Mouse (Mus musculus) left cerebral cortex, postnatal 10 days (tissue): ENCODE results near the gene Gmeb2. TPM values are rescaled to one million over a fixed set of nuclear protein-coding genes. Genes with fewer than 3 reads are reported as not detected.

ENCODE experiments used
- DNase-seq, 2 experiments: peaks; one replicate each; pipeline ENCODE4 v3.0.0; 2021 to 2022; ENCODE audit warnings: low spot score in 2 of 2, mixed read lengths in 1 of 2; ENCODE audit errors: extremely low spot score in 1 of 2
- intact Hi-C: fragments of 180-260 bp; cut with DNase I; formaldehyde crosslinking; loops from one replicate; pipeline ENCODE4 v1.15.1; 2025
- total RNA-seq, 2 experiments: library from RNA; stranded (reverse); gene quantifications; 2 replicates each; pipeline ENCODE4 v1.2.3; 2021

Gene Gmeb2
- 10 to 100 TPM; 15.5 to 17.6 TPM for total RNA-seq

DNA sequence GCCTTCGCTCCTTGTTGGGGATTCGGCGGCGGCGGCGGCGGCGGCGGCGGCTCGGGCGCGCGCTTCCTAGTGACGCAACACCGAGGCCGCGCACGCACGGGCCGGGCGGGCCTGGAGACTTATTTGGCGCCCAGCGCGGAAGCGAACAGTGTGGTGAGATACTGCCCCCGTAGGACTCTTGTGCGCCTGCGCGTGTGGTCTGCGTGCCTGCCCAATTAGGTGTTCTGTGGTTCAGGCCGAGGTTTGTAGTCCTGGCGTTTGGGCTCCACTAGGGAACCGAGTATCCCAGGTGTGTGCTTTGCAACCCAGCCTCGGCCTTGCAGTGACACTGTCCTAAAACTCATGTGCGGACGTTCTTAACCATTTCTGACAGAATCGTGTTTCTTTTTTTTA is at the start of gene Gmeb2:
TSS of gene Gmeb2 (minus strand) at position 78 of the 393 bp plus-strand sequence.
- peak; percentile 93 to 95 for DNase-seq
- intact Hi-C loops: loop anchor here (5.0 kb wide), 1 partner anchor 101 kb away; the partner anchor contains the start of gene Ppdpf

DNA sequence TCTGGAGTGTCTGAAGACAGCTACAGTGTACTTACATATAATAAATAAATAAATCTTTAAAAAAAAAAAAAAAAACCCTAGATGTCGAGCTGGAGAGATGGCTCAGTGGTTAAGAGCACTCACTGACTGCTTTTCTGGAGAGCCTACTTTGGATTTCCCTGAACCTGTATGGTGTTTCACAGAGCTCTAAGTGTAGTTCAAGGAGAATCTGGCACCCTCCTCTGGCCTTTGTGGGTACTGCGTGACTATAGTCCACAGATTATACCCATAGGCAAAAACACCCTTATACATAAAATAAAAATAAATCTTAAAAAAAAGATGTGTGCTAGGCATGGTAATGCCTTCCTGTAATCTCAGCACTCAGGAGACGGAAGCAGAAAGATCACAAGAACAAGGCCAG is 46.2 kb upstream of the Gmeb2 start:
- DNase-seq: peak; percentile 59 to 65
- intact Hi-C loops: loop anchor here (5.0 kb wide), 1 partner anchor 147 kb away; the partner anchor contains the start of gene Ppdpf

DNA sequence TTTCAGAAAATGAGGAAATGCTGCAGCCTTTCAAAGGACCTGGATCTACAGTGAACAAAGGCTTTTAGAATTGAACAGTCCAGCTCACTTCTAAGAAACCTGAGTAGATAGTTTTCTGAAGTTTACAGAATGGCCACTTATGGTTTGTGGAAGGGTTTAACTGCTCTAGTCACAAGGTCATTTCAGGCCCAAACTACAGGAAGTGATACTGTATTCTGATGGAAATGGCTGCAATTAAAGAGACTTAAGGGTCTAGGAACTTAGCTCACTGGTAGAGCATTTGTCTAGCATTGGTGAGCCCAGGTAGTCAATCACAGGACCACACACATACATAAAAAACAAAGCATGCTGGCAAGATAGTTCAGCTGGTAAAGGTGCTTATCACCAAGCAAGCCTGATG is 44.7 kb upstream of the Gmeb2 start:
- intact Hi-C loops: loop anchor here (5.0 kb wide), 1 partner anchor 145 kb away; the partner anchor contains the start of gene Ppdpf
- DNase-seq: no peak

DNA sequence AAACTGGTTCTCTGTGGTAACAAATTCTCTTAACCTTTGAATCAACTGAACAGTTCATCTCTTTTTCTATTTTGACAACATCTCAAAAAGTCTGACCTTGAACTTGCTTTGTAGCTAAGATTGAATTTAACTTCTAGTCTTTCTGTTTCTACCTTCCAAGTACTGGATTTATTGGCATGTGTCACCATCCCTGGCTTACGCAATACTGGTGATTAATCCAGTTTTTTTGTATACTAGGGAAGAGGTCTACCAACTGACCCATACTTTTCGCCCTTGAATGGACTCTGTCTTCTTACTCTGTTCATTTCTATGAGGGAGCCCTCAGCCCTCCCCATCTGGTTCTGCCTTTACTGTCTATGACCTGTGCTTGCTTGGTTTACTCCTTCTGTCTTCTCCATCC is 38.3 kb upstream of the Gmeb2 start:
- no peak for DNase-seq
- intact Hi-C loops: no loop called here

DNA sequence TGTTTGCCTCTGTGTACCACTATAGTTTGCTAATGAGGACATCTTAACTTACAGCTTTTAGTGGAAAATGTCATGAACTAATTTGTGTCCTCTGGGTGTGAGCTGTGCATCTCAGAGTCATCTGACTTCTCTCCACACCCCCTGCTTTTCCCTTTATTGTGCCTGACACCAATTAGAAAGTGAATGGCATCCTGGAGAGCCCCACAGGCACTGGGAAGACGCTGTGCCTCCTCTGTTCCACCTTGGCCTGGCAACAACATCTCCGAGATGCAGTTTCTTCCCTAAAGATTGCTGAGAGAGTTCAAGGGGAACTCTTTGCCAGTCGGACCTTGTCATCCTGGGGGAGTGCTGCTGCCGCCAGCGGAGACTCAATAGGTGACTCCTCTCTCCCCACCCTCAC is 34.3 kb upstream of the Gmeb2 start:
- intact Hi-C loops: no loop called here
- DNase-seq: no peak

DNA sequence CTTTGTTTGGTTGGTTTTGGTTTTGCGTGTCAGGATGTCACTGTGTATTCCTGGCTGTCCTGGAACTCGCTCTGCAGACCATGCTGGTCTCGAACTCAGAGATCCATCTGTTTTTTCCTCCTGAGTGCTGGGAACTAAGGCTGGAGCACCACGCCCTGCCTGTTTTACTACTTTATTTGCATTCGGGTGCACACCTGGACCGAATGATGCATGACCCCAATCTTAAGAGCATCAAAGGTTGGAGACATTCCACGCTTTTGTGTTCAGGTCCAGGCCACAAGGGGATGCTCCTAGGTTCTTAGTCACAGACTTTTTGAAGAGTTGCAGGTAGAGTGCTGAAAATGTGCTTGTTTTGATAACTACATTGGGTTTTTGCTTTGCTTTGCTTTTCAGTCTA is 32.3 kb upstream of the Gmeb2 start:
- intact Hi-C loops: no loop called here
- DNase-seq: no peak

DNA sequence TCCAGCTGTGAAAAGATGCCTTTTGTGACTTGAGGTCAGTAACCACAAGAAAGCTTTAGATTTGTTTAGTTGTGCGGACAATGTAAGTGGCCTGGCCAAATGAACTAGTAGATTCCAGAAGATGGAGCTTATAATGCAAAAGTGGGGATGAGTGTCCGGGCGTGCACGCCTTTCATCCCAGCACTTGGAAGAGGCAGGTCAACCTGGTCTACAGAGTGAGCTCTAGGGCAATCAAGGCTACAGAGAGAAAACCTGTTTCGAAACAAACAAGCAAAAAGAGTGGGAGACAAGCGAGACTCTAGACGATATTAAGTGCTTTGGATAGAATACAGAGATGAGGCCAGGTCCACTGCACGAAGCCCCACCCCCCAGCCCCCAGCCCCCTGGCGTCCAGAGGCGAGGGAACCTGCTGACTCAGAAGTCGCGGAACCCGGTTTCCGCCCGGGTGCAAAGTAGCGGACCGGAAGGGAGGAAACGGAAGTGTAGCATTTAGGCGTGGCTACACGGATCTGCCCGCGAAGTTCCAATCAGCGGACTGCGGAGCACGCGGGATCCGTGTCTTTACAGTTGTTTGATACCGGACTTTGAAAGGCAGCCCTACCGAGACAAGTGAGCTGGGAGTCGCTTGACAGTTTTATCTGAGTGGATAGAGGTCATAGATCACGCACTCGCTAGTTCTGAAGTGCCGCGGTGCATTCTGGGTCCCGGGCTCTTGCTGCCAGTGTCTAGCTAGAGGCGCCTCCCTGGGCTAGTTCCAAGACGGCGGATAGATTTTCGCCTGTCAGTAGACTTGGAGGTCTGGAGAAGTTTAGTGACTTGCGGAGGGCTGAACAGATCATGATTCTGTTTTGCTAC is 31.6 kb upstream of the Gmeb2 start, which contains the start of gene Rtel1:
TSS of gene Rtel1 (plus strand) at position 492 of the 855 bp plus-strand sequence.
- intact Hi-C loops: no loop called here
- DNase-seq: peak; percentile 81 to 89

DNA sequence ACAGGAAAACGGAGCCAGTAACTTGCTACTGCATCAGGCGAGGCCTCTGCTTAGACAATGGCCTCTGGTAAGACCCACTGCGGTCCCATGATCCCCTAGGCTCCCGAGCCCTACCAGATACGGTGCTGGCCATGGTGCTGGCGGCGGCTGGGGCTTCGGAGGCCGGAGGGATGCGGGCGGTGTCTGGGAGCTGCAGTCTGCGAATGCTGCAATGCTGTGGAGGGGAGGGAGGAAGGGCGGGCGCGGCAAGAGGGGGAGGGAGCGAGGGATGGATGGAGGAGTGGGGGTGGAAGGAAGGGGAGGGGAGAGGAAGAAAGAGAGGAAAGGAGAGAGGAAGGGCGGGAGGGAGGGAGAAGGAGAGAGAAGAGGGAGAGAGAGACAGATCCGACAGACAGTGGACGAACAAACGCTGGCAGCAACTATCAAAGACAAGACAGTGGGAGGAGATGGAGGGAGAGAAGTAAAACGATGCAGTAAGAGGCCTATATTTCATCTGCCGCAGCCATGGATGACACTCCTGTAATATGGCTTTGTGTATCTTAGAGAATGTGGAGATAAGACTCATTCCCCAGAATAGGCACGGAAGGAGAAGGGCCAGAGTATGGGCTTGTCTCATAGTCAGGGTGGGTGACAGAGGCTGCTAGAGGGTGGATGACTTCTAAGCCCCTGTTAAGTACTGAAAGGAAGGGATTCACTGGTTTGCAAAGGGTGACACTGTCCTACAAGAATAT is 26.4 kb upstream of the Gmeb2 start, which contains the start of gene Stmn3:
TSS of gene Stmn3 (minus strand) at position 421 of the 731 bp plus-strand sequence.
- intact Hi-C loops: no loop called here

DNA sequence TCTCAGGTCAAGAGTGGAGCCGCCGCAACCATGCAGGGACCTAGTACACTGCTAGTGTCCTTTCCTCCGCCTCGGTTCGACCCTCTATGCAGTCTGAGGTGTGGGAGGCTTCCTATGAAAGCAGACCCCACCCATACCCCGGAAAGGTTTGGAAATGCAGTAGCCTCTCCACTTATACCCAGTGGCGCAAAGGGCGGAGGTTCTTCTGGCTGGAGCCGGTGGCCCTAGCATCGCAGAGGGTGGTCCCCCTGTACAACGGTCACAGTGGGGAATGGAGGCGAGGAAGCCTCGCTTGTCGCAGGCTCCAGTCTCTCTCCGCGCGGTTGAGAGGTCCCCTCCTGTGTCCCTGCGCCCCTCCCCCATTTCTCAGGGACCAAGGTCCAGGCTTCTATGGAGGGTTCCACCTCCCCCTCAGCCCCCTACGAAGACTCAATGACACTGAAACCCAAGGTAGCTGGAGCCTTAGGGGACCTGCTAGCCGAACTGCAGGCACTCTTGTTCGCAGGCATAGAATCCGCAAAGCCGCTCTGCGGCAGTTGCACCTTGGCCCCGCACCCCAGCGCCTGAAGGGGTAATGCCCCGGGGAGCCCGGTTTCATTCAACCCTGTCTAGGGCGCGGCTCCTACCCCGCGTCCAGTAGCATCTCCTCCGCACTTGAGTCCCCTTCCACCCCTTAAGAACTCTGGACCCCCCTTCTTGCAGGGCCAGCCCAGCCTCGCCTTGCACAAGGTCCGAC is 25.7 kb upstream of the Gmeb2 start:
- intact Hi-C loops: no loop called here
- DNase-seq: peak in 1 of 2 experiments; percentile 58

More for the DNA sequence above, 26.4 kb upstream of the Gmeb2 start, which contains the start of gene Stmn3:
- peak; percentile 66 to 89 for DNase-seq

DNA sequence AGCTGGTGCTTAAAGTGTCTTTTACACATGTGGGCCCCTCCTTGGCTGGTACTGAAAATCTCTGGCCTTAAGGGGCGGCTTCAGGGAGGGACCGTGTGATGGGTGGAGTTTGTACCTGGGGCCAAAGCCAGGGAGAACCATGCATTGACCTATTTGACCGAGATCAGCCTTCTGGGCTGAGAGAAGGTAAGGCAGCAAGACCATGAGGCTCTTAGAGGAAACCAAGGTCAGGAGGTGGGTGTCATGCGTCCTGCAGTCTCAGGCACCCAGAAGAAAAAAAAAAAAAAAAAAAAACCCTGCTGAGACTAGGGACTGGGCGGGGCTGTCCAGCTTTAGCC is 25.1 kb upstream of the Gmeb2 start:
- no peak for DNase-seq
- intact Hi-C loops: no loop called here

DNA sequence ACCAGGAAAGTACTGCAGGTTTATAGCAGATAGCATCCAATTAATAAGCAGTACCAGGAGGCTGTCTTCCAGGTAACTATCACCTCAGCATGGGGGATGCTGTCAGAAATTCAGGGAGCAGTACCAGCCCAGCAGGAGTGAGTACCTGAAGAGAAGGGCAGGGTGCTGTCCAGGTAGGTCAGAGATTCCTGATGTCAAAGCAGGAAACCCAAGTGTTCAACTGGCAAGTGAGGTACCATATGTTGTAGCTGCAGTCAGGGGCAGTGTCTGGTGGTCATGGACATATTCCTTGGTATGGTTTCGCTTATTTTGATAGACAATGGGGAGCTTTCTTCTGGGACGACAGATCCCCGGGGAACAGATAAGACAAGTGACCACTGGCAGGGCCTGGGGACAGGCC is 24.6 kb upstream of the Gmeb2 start:
- intact Hi-C loops: no loop called here
- no peak for DNase-seq

DNA sequence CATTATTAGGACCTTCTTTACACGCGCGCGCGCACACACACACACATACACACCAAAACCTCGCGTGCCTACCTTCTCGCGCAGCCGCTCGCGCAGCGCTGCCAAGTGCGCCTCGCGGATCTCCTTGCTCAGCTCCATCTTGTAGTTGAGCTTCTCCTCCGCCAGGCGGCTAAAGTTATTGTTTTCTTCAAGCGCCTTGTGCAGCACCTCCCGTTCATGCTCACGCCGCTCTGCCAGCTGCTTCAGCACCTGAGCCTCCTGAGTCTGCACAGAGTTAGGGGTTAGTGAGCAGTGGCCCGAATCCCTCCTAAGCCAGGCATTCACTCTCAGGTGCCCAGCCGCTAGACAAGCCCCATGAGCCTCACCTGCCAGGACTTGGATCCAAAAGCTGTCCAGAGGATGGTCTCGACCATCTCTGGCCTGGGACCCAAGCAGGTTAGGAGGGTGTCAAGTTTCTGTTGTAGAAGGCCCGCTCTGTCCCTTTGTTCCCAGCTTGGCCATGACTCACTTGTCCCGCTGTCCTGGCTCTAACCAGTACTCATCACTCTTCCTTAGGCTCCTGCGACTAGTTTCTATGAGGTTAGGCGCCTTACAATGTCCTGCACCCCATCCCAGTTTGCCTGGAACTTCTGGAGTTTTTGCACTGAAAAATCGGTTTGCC is 19.4 kb upstream of the Gmeb2 start:
- peak; percentile 61 to 68 for DNase-seq
- intact Hi-C loops: no loop called here

DNA sequence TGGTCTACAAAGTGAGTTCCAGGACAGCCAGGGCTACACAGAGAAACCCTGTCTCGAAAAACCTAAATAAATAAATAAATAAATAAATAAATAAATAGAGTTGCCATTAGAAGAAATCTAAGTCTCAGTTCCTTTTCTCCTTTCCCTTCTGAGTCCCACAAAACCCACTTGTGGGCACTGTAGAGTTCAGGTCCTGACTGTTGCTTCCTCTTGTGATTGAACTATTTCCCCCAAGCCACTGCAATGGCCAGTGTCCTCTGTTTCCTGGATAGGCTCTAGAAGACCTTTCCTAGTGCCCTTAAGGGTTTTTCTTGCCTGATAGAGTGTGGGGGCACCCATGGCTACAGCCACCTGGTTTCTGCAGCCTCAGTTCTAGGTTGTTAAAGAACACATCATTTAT is 17.1 kb upstream of the Gmeb2 start:
- no peak for DNase-seq
- intact Hi-C loops: no loop called here

DNA sequence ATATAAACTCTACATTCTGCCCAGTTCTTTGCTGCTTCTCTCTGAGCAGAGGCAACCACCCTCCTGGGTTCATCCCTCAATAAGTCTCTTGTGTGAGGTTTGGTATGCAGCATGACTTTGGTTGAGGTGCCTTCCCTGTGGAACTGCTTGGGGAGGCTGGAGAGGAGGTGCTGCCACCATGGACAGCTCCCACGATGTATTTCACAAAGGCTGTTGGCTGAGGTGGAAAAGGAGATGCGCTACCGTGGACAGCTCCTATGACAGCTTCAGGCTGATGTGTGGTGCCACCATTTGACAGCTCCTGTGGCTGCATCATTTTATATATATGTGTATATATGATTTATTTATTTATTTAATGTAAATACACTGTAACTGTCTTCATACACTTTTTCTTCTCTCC is 14.2 kb upstream of the Gmeb2 start:
- intact Hi-C loops: no loop called here
- no peak for DNase-seq

DNA sequence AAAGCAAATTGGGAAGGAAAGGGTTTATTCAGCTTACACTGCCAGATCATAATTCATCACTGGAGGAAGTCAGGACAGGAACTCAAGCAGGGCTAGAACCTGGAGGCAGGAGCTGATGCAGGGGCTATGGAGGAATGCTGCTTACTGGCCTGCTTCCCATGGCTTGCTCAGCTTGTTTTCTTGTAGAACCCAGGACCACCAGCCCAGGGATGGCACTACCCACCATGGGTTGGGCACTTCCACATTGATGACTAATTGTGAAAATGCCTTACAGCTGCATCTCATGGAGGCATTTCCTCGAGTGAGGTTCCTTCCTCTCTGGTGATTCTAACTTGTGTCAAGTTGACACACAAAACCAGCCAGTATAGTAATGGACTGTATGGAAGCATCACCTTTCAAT is 3.1 kb upstream of the Gmeb2 start:
- DNase-seq: no peak
- intact Hi-C loops: no loop called here

DNA sequence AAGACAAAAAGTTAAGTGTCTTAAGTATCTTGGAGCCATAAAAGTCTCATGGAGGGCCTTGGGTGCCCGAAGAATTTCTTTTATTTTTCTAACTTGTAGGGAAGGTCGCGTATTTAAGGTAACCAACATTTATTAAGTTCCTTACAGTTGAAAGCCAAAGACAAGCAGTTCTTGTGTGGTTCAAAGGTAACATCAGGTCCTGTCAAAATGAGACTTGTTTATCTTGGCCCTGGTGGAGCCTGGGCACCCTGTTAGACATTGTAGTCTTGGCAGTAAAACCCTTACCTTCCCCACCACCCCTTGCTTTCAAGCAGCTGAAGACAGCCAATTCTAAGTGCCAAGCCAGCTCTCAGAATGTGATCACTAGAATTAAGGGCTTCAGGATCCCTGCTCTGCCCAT is 856 bp upstream of the Gmeb2 start:
- no peak for DNase-seq
- intact Hi-C loops: loop anchor here (5.0 kb wide), 1 partner anchor 101 kb away; the partner anchor contains the start of gene Ppdpf

DNA sequence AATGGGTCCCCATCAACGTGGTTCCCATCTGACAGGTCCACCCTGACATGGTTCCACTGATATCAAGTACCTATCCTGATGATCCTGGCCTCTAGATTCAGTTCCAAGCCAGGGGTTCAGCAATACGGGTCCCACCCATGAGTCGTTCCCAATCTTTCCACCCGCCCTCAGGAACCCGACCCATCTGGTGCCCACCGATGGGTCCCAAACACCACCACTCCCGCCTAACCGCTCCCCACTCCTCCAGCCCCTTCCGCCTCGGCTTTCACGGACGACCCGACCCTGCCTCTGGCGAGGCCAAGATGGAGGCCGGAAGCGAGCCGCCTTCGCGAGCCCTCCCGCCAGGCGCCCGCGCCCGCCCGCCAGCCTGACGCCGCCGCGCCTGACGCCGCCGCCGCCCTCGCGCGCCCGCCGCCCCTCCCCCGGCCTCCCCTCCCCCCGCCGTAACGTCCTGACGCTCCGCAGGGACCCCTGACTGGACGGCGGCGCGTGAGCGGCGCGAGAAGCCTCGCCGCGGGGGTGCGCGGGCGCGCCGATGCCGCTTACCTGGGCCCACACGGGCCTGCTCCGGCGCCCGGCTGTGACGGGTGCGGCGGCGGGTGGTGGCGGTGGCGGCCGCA is 387 bp downstream of the Gmeb2 start:
- DNase-seq: peak; percentile 56 to 93
- intact Hi-C loops: loop anchor here (5.0 kb wide), 1 partner anchor 100 kb away; the partner anchor contains the start of gene Ppdpf
